Mouse (Mus musculus) layer of hippocampus, postnatal 36 days (tissue): ENCODE measurements at regions not wholly inside any gene's neighbourhood (a gene's known extent, or its start where the extent isn't known, plus 50 kb on each side); places are given as distances from the start of the nearest gene placed in this dataset.

Experiments
- DNase-seq, 2 experiments: peaks; one replicate each; pipeline ENCODE4 v3.0.0; 2022

GRCm38 (mm10) chr8:35877581-35877980, 112.0 kb downstream of the Gm19410 start:
- no peak for DNase-seq

GRCm38 (mm10) chr8:35881810-35882209, 116.2 kb downstream of the Gm19410 start:
- DNase-seq = no peak

- DNase-seq = no peak
These were observed 117.3 kb downstream of the Gm19410 start for GRCm38 (mm10) chr8:35882638-35883455.

GRCm38 (mm10) chr8:35883456-35883780, 117.8 kb downstream of the Gm19410 start:
- DNase-seq = no peak

GRCm38 (mm10) chr8:35884545-35884944, 119.0 kb downstream of the Gm19410 start:
- no peak for DNase-seq

GRCm38 (mm10) chr8:35890083-35890482, 124.5 kb downstream of the Gm19410 start:
- DNase-seq = no peak

GRCm38 (mm10) chr8:35891769-35892168, 126.2 kb downstream of the Gm19410 start:
- DNase-seq = no peak

GRCm38 (mm10) chr8:35898493-35898892, 132.9 kb downstream of the Gm19410 start:
- no peak for DNase-seq

- DNase-seq = peak in 1 of 2 experiments; percentile 26
These were observed 135.9 kb downstream of the Gm19410 start for GRCm38 (mm10) chr8:35901490-35901889.

GRCm38 (mm10) chr8:35904711-35905450, 139.3 kb downstream of the Gm19410 start:
- no peak for DNase-seq

- no peak for DNase-seq
These were observed 142.4 kb downstream of the Gm19410 start for GRCm38 (mm10) chr8:35907998-35908397.

- DNase-seq = no peak
These were observed 146.7 kb downstream of the Gm19410 start for GRCm38 (mm10) chr8:35912264-35912663.

GRCm38 (mm10) chr8:35915878-35916518, 150.4 kb downstream of the Gm19410 start:
- DNase-seq = no peak

GRCm38 (mm10) chr8:35917573-35917972, 152.0 kb downstream of the Gm19410 start:
- DNase-seq = no peak

- DNase-seq = no peak
These were observed 153.9 kb downstream of the Gm19410 start for GRCm38 (mm10) chr8:35919451-35919850.

- no peak for DNase-seq
These were observed 154.5 kb downstream of the Gm19410 start for GRCm38 (mm10) chr8:35919859-35920675.

- DNase-seq = no peak
These were observed 158.4 kb downstream of the Gm19410 start for GRCm38 (mm10) chr8:35924026-35924425.

GRCm38 (mm10) chr8:35927408-35927871, 161.8 kb downstream of the Gm19410 start:
- no peak for DNase-seq

- DNase-seq = no peak
These were observed 164.7 kb downstream of the Gm19410 start for GRCm38 (mm10) chr8:35930291-35930690.

GRCm38 (mm10) chr8:35933186-35934114, 167.9 kb downstream of the Gm19410 start:
- DNase-seq = peak; percentile 77 to 81

- no peak for DNase-seq
These were observed 168.6 kb downstream of the Gm19410 start for GRCm38 (mm10) chr8:35934115-35934607.
